Mouse (Mus musculus) C2C12 (cell line): Measurements from ENCODE around the gene Ankrd33. TPM values are rescaled to one million over a fixed set of nuclear protein-coding genes. Genes with fewer than 3 reads are reported as not detected.

Source experiments
- H3K27me3 ChIP-seq: one replicate; pipeline ENCODE4 v1.6.1; 2011; ENCODE audit not compliant: control insufficient read depth, insufficient read depth, insufficient read length
- H3K36me3 ChIP-seq: one replicate; pipeline ENCODE4 v1.6.1; 2011; ENCODE audit not compliant: control insufficient read depth, insufficient read depth
- H3K4me3 ChIP-seq: one replicate; pipeline ENCODE4 v1.5.1; 2011; ENCODE audit warnings: mild to moderate bottlenecking, control low read depth; ENCODE audit not compliant: poor library complexity, insufficient read depth, severe bottlenecking
- H3K79me2 ChIP-seq: one replicate; pipeline ENCODE4 v1.6.1; 2011; ENCODE audit not compliant: control insufficient read depth, insufficient read depth
- H3K79me3 ChIP-seq: one replicate; pipeline ENCODE4 v1.6.1; 2011; ENCODE audit warnings: low read depth, control low read depth
- H3ac ChIP-seq: one replicate; pipeline ENCODE3; 2011; ENCODE audit warnings: low read depth; ENCODE audit not compliant: control insufficient read depth, insufficient read length
- CEBPB ChIP-seq: IDR thresholded peaks from one replicate; pipeline ENCODE4 v1.6.1; 2011; ENCODE audit warnings: low read depth, mild to moderate bottlenecking, control low read depth, moderate library complexity
- CTCF ChIP-seq: IDR thresholded peaks from one replicate; pipeline ENCODE4 v1.5.1; 2011; ENCODE audit not compliant: control insufficient read depth, insufficient read depth, insufficient read length
- FOSL1 ChIP-seq: IDR thresholded peaks from one replicate; pipeline ENCODE4 v1.8.0; 2011; ENCODE audit warnings: mild to moderate bottlenecking, low read length; ENCODE audit not compliant: poor library complexity, insufficient read depth, severe bottlenecking
- MAX ChIP-seq: IDR thresholded peaks from one replicate; pipeline ENCODE4 v1.6.1; 2011; ENCODE audit warnings: mild to moderate bottlenecking, control low read depth
- MYOD1 ChIP-seq: IDR thresholded peaks from one replicate; pipeline ENCODE4 v1.6.1; 2011; ENCODE audit warnings: low read depth; ENCODE audit not compliant: control insufficient read depth, insufficient read length
- MYOG ChIP-seq: IDR thresholded peaks from one replicate; pipeline ENCODE4 v1.6.1; 2011; ENCODE audit not compliant: control insufficient read depth, insufficient read length; ENCODE audit errors: extremely low read depth
- USF1 ChIP-seq: IDR thresholded peaks from one replicate; pipeline ENCODE4 v1.6.1; 2011; ENCODE audit warnings: low read depth, mild to moderate bottlenecking, control low read depth, moderate library complexity
- polyA plus RNA-seq: library from polyadenylated mRNA; unstranded; fragments of >200 nt; fragmentation: generic; extraction: Trizol; gene quantifications from one replicate; pipeline ENCODE4 v1.2.1, GENCODE M21; 2012; ENCODE audit warnings: missing spikeins

Gene Ankrd33
- polyA plus RNA-seq, 1 experiment = not detected

DNA sequence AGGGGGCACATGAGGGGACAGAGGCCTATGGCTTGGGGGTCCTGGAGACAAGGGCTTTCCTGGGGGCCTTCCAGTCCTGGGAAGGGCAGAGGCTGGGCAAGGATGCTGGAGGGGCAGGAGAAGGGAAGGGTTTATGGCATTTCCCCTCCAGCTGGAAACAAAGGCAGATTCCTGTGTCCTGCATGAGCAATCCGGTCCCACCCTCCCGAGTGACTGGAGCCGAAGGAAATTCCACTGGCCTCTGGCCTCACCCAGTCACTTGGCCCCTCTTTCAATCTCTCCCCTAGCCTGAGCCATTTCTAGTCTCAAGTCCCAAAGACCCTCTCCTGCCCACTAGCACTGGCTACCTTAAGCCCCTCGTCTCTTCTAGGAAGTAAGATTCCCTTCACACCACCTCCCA is 7.6 kb downstream of the Ankrd33 start:
- H3K79me3 ChIP-seq = no peaks in the 10 kb centered on the region
- no peaks in the 10 kb centered on the region for H3K36me3 ChIP-seq
- H3K79me2 ChIP-seq = no peaks in the 10 kb centered on the region
- TF ChIP-seq CEBPB (no peak), CTCF (no peak)
- peaks cover 44% of the 10 kb centered on the region for H3K27me3 ChIP-seq
- H3K4me3 ChIP-seq = no peak overlapping the region
- no peak overlapping the region for H3ac ChIP-seq

- peaks cover 56% of the 10 kb centered on the region for H3K27me3 ChIP-seq
- H3ac ChIP-seq = no peak overlapping the region
- TF ChIP-seq USF1 (no peak), CEBPB (no peak), MYOD1 (no peak), MYOG (no peak), MAX (no peak), CTCF (no peak), FOSL1 (no peak)
- no peaks in the 10 kb centered on the region for H3K79me3 ChIP-seq
- no peak overlapping the region for H3K4me3 ChIP-seq
- no peaks in the 10 kb centered on the region for H3K36me3 ChIP-seq
- no peaks in the 10 kb centered on the region for H3K79me2 ChIP-seq
These were observed 10.0 kb downstream of the Ankrd33 start for GRCm38 (mm10) chr15:101125561-101125960.

GRCm38 (mm10) chr15:101126876-101127544 is 11.5 kb downstream of the Ankrd33 start:
- H3K4me3 ChIP-seq = no peak overlapping the region
- no peak overlapping the region for H3ac ChIP-seq
- H3K27me3 ChIP-seq = peaks cover 66% of the 10 kb centered on the region
- no peaks in the 10 kb centered on the region for H3K79me3 ChIP-seq
- TF ChIP-seq USF1 (no peak), CEBPB (no peak), MYOD1 (no peak), MAX (no peak), MYOG (no peak), CTCF (no peak), FOSL1 (no peak)
- no peaks in the 10 kb centered on the region for H3K79me2 ChIP-seq
- H3K36me3 ChIP-seq = no peaks in the 10 kb centered on the region

- no peak for TF ChIP-seq CTCF
- no peak for TF ChIP-seq USF1
- Histone ChIP-seq H3K36me3 (no peaks in the 10 kb centered on the region), H3K79me3 (no peaks in the 10 kb centered on the region), H3ac (no peak within 1 kb of the TSS), H3K27me3 (peaks cover 63% of the 10 kb centered on the region), H3K79me2 (no peaks in the 10 kb centered on the region), H3K4me3 (no peak within 1 kb of the TSS)
These were observed 12.9 kb downstream of the Ankrd33 start, which contains the start of gene Acvrl1 for GRCm38 (mm10) chr15:101128181-101129089. Acvrl1 (plus strand) TSS chr15:101128522.

DNA sequence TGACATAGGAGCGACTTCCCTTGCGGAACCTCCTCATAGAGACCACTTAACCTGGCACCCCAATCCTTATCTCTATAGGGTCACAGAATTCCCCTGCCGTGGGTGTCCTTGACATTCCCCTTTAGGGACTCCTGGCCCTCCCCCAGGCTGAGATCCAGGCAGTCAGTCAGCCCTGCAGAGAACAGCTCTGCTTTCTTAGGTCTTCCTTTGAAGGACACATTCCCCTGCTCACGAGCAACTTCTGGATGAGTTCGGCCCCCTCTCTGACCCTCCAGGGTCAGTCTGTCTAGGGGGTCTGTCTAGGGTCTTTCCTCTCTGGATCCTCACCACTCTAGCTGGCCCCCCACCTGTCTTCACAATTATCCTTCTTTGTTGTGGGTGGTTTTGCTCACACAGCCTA is 13.9 kb downstream of the Ankrd33 start:
- Histone ChIP-seq H3K79me2 (no peaks in the 10 kb centered on the region), H3K4me3 (no peak overlapping the region), H3ac (no peak overlapping the region), H3K27me3 (peaks cover 63% of the 10 kb centered on the region), H3K36me3 (no peaks in the 10 kb centered on the region), H3K79me3 (no peaks in the 10 kb centered on the region)
- no peak for TF ChIP-seq MAX
- no peak for TF ChIP-seq FOSL1
- no peak for TF ChIP-seq MYOD1
- TF ChIP-seq CTCF = no peak
- TF ChIP-seq CEBPB = no peak
- no peak for TF ChIP-seq USF1
- no peak for TF ChIP-seq MYOG

- TF ChIP-seq CTCF (no peak), USF1 (no peak), FOSL1 (no peak), MAX (no peak), MYOG (no peak), CEBPB (no peak), MYOD1 (no peak)
- H3K4me3 ChIP-seq = no peak overlapping the region
- no peaks in the 10 kb centered on the region for H3K36me3 ChIP-seq
- H3K27me3 ChIP-seq = peaks cover 48% of the 10 kb centered on the region
- H3ac ChIP-seq = no peak overlapping the region
- H3K79me3 ChIP-seq = no peaks in the 10 kb centered on the region
- no peaks in the 10 kb centered on the region for H3K79me2 ChIP-seq
These were observed 15.9 kb downstream of the Ankrd33 start for GRCm38 (mm10) chr15:101131498-101131897.
